Comparison of ENCODE assay signal across 8 mouse cellular contexts in the genomic region with DNA sequence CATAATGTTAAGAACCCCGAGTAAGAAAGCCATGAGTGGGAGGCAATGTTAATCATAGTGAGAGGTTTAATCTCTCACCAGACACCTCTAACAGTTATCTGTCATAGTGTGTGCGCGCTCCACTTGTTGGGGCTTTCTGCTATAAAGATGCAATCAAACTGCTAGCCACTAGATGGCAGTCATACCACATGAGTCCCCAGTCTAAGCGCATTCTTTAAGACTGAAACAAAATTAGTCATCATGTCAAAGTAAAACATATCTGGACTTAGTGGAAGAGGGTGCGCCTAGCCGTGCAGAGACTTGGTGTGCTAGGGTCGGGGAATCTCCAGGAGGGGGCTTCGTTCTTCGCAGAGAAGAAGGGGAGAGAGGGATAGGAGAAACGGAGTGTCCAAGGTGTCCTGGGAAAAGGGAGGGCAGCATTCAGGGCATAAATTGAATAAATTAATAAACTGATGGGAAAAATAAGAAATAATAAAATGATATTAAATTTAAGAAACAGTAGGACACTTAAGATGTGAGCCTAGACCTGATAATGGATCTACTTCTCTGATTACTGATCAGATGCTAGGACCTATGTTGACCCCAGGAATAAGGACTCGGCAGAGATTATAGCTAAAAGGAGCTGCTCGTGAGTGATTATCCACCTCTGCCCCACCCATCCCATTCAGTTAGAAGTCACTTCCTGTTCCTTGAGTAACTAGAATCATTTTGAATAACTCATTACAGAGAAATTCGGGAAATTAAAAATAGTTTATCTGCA. TPM values are rescaled to one million over a fixed set of nuclear protein-coding genes. Genes with fewer than 3 reads are reported as not detected.
A peak's percentile ranks its signal among the peaks of the same experiment; 100 is the strongest.
DNase-seq lines count a peak whose midpoint lies in the region; ATAC-seq and TF ChIP-seq lines count a peak whose summit lies in the region.

No protein-coding gene starts in this region.

- no peak overlapping the region for H3K4me2 ChIP-seq in forebrain, embryonic 14.5 days (ENCODE audit: low read length)
- H3K4me2 ChIP-seq in hindbrain, postnatal 0 days (ENCODE audit: low read depth, low read length): peak overlapping the region; percentile 49

- no peaks in the 10 kb centered on the region for H3K27me3 ChIP-seq in forebrain, embryonic 14.5 days (replicated peaks; ENCODE audit: control insufficient read depth, insufficient read depth, low read length)
- H3K27me3 ChIP-seq in hindbrain, postnatal 0 days (ENCODE audit: insufficient read depth, low read length): no peaks in the 10 kb centered on the region

- H3K27ac ChIP-seq in forebrain, embryonic 14.5 days (ENCODE audit: low read depth, low read length): no peak overlapping the region
- H3K27ac ChIP-seq in hindbrain, postnatal 0 days: no peak overlapping the region
- no peak overlapping the region for H3K27ac ChIP-seq in left cerebral cortex, adult 2 months

- 31% methylated on average over 13 of the region's 13 CpGs for WGBS in forebrain, embryonic 14.5 days
- 28% methylated on average over 13 of the region's 13 CpGs for WGBS in hindbrain, postnatal 0 days

- no peaks in the 10 kb centered on the region for H3K4me1 ChIP-seq in forebrain, embryonic 14.5 days (ENCODE audit: control insufficient read depth, insufficient read depth, low read length)
- no peaks in the 10 kb centered on the region for H3K4me1 ChIP-seq in hindbrain, postnatal 0 days (ENCODE audit: insufficient read depth, low read length)

- peak; percentile 28 for DNase-seq in kidney, adult 18-20 months
- DNase-seq in kidney, adult 11 months: no peak
- DNase-seq in c-Kit-positive CD71-positive TER-119-positive erythroid progenitor cells, embryonic 14.5 days (ENCODE audit: low spot score): peak; percentile 19
- DNase-seq in forebrain, embryonic 14.5 days (ENCODE audit: low spot score): peak; percentile 84
- peak; percentile 85 for DNase-seq in hindbrain, postnatal 0 days (ENCODE audit: low spot score)
- peak; percentile 55 to 59 for DNase-seq in left cerebral cortex, adult 2 months (ENCODE audit: extremely low spot score in 1 of 2, low spot score in 2 of 2)
- DNase-seq in mesoderm, embryonic 11.5 days (ENCODE audit: low read depth, low spot score): peak; percentile 76
- peak; percentile 5 to 40 for DNase-seq in spleen, postnatal 10 days (ENCODE audit: low spot score in 2 of 2)

- peak; percentile 92 for ATAC-seq in forebrain, embryonic 14.5 days
- ATAC-seq in hindbrain, postnatal 0 days: peak; percentile 87

- peak; percentile 94 for TF ChIP-seq CTCF in hindbrain, postnatal 0 days (IDR thresholded peaks at IDR 0.05; ENCODE audit: low read depth)
- peak; percentile 90 for TF ChIP-seq CTCF in left cerebral cortex, adult 2 months (IDR thresholded peaks at IDR 0.05)

- H3K9ac ChIP-seq in forebrain, embryonic 14.5 days (ENCODE audit: low read length): no peak overlapping the region
- H3K9ac ChIP-seq in hindbrain, postnatal 0 days (replicated peaks; ENCODE audit: low read length): no peak overlapping the region

- H3K4me3 ChIP-seq in forebrain, embryonic 14.5 days (ENCODE audit: low read depth, low read length): no peak overlapping the region
- H3K4me3 ChIP-seq in hindbrain, postnatal 0 days (ENCODE audit: low read length): no peak overlapping the region
- no peak overlapping the region for H3K4me3 ChIP-seq in left cerebral cortex, adult 2 months

- intact Hi-C loops in left cerebral cortex, adult 2 months (cut with DNase I): loop anchor here (2.0 to 5.0 kb wide), 2 partner anchors 829 to 1272 kb away; no protein-coding TSS in a partner anchor

- no peaks in the 10 kb centered on the region for H3K36me3 ChIP-seq in forebrain, embryonic 14.5 days (ENCODE audit: control insufficient read depth, insufficient read depth, low read length)
- no peaks in the 10 kb centered on the region for H3K36me3 ChIP-seq in hindbrain, postnatal 0 days (ENCODE audit: insufficient read depth, low read length)

- H3K9me3 ChIP-seq in forebrain, embryonic 14.5 days (replicated peaks; ENCODE audit: control insufficient read depth, low read length): no peaks in the 10 kb centered on the region
- no peaks in the 10 kb centered on the region for H3K9me3 ChIP-seq in hindbrain, postnatal 0 days (ENCODE audit: low read length)

RNA-seq across cellular contexts. Expression of a gene that starts 42.4 kb away (rescaled TPM):
- polyA plus RNA-seq in forebrain, embryonic 14.5 days (2014; fragmentation: Nextera tagmentation; extraction: Ambion mirVana): 3.4 and 4.3 TPM in 2 replicates
- total RNA-seq in hindbrain, postnatal 0 days (2014; rRNA removed): 3.5 and 6.1 TPM in 2 replicates
- 2.6 and 2.8 TPM in 2 replicates for polyA plus RNA-seq in hindbrain, postnatal 0 days (2015; fragmentation: Nextera tagmentation; extraction: Ambion mirVana)
- under 1 TPM; 0.59 to 0.87 TPM for total RNA-seq in left cerebral cortex, adult 2 months (2021)
